Mouse (Mus musculus) lung, adult 2 months (tissue): ENCODE results near the gene Dhrs1. TPM values are rescaled to one million over a fixed set of nuclear protein-coding genes. Genes with fewer than 3 reads are reported as not detected.

ENCODE experiments used
- DNase-seq: peaks from one replicate; pipeline ENCODE4 v3.0.0; 2022
- H3K4me1 ChIP-seq: fragments of 200-500 bp; 2 replicates; pipeline ENCODE4 v1.6.1; 2011; ENCODE audit warnings: low read length; ENCODE audit not compliant: control insufficient read depth, insufficient read depth
- H3K4me3 ChIP-seq: fragments of 200-500 bp; replicated peaks from 2 replicates; pipeline ENCODE3; 2011; ENCODE audit warnings: low read depth, mild to moderate bottlenecking, control low read depth, low read length; ENCODE audit errors: extremely low read depth
- CTCF ChIP-seq: fragments of 200-500 bp; IDR thresholded peaks from 2 replicates; pipeline ENCODE4 v1.5.1; 2011; ENCODE audit warnings: mild to moderate bottlenecking, low read length, control low read depth; ENCODE audit not compliant: insufficient read depth
- POLR2A ChIP-seq: fragments of 200-500 bp; IDR thresholded peaks from 2 replicates; pipeline ENCODE4 v1.6.1; 2011; ENCODE audit warnings: low read depth, mild to moderate bottlenecking, control low read depth, low read length, borderline replicate concordance; ENCODE audit errors: extremely low read depth
- WGBS: fragments of 180-500 bp; shearing (Covaris S2); methylation state at CpG from one replicate; pipeline ENCODE4 v1.1.7; 2018; 5-methylcytosine and 5-hydroxymethylcytosine counted together
- polyA plus RNA-seq: library from polyadenylated mRNA; depleted of rRNA; stranded (reverse); fragments of >200 nt; gene quantifications from 2 replicates; pipeline ENCODE4 v1.2.3, GENCODE M21; 2012

Gene Dhrs1
- polyA plus RNA-seq, 1 experiment: 89.0 TPM

GRCm38 (mm10) chr14:55726261-55726660 is 19.2 kb downstream of the Dhrs1 start:
- no peak for TF ChIP-seq POLR2A
- TF ChIP-seq CTCF: no peak
- Histone ChIP-seq H3K4me1 (peaks cover 9% of the 10 kb centered on the region), H3K4me3 (no peak overlapping the region)
- DNase-seq: no peak

GRCm38 (mm10) chr14:55724411-55724871 is 21.0 kb downstream of the Dhrs1 start:
- DNase-seq: no peak
- Histone ChIP-seq H3K4me3 (no peak overlapping the region), H3K4me1 (peaks cover 9% of the 10 kb centered on the region)
- 16% methylated on average over 8 of the region's 8 CpGs for WGBS
- no peak for TF ChIP-seq POLR2A
- no peak for TF ChIP-seq CTCF

GRCm38 (mm10) chr14:55723433-55723832 is 22.1 kb downstream of the Dhrs1 start:
- Histone ChIP-seq H3K4me3 (no peak overlapping the region), H3K4me1 (peaks cover 7% of the 10 kb centered on the region)
- no peak for DNase-seq
- 88% methylated on average over 7 of the region's 7 CpGs for WGBS
- TF ChIP-seq POLR2A (no peak), CTCF (no peak)

- TF ChIP-seq CTCF: no peak
- no peak for TF ChIP-seq POLR2A
- Histone ChIP-seq H3K4me1 (peaks cover 4% of the 10 kb centered on the region), H3K4me3 (no peak overlapping the region)
- DNase-seq: no peak
- WGBS: 30% methylated on average over 8 of the region's 8 CpGs
Observed at GRCm38 (mm10) chr14:55722438-55722945, 23.0 kb downstream of the Dhrs1 start.

GRCm38 (mm10) chr14:55721700-55722437 is 23.6 kb downstream of the Dhrs1 start, which contains the start of gene Rabggta:
TSS of gene Rabggta (minus strand) at chr14:55722263.
- peak; percentile 89 for DNase-seq
- peak; percentile 53; the same call in 1 of the 2 replicates for TF ChIP-seq POLR2A
- peak; percentile 85 for TF ChIP-seq CTCF
- peaks cover 4% of the 10 kb centered on the region for H3K4me1 ChIP-seq
- peak within 1 kb of the TSS; percentile 92 for H3K4me3 ChIP-seq
- under 1% methylated on average over 50 of the region's 50 CpGs for WGBS

GRCm38 (mm10) chr14:55721076-55721475 is 24.4 kb downstream of the Dhrs1 start:
- DNase-seq: no peak
- 82% methylated on average over 6 of the region's 6 CpGs for WGBS
- Histone ChIP-seq H3K4me1 (peaks cover 4% of the 10 kb centered on the region), H3K4me3 (no peak overlapping the region)
- no peak for TF ChIP-seq CTCF
- no peak for TF ChIP-seq POLR2A

- DNase-seq: no peak
- H3K4me3 ChIP-seq: no peak overlapping the region
- 93% methylated on average over 12 of the region's 12 CpGs for WGBS
- H3K4me1 ChIP-seq: peaks cover 4% of the 10 kb centered on the region
- no peak for TF ChIP-seq POLR2A
- TF ChIP-seq CTCF: no peak
Observed at GRCm38 (mm10) chr14:55720666-55721065, 24.8 kb downstream of the Dhrs1 start.

GRCm38 (mm10) chr14:55719737-55720136 is 25.8 kb downstream of the Dhrs1 start:
- H3K4me3 ChIP-seq: no peak overlapping the region
- no peak for DNase-seq
- TF ChIP-seq POLR2A (no peak), CTCF (no peak)
- 83% methylated on average over 6 of the region's 6 CpGs for WGBS
- H3K4me1 ChIP-seq: peaks cover 1% of the 10 kb centered on the region

- DNase-seq: no peak
- H3K4me3 ChIP-seq: no peak overlapping the region
- TF ChIP-seq CTCF: no peak
- no peak for TF ChIP-seq POLR2A
- peaks cover 2% of the 10 kb centered on the region for H3K4me1 ChIP-seq
- 73% methylated on average over 8 of the region's 8 CpGs for WGBS
Observed at GRCm38 (mm10) chr14:55716884-55717283, 28.6 kb downstream of the Dhrs1 start.

GRCm38 (mm10) chr14:55716271-55716670 is 29.2 kb downstream of the Dhrs1 start:
- DNase-seq: no peak
- no peak overlapping the region for H3K4me3 ChIP-seq
- H3K4me1 ChIP-seq: peaks cover 2% of the 10 kb centered on the region
- WGBS: 83% methylated on average over 6 of the region's 6 CpGs
- TF ChIP-seq POLR2A (no peak), CTCF (no peak)

GRCm38 (mm10) chr14:55714893-55715292 is 30.6 kb downstream of the Dhrs1 start:
- DNase-seq: peak; percentile 48
- WGBS: 35% methylated on average over 6 of the region's 6 CpGs
- Histone ChIP-seq H3K4me3 (no peak overlapping the region), H3K4me1 (peaks cover 2% of the 10 kb centered on the region; the same call in 1 of the 2 replicates)
- no peak for TF ChIP-seq POLR2A
- TF ChIP-seq CTCF: no peak
